Mouse (Mus musculus) heart, adult 2 months (tissue): ENCODE measurements at regions not wholly inside any gene's neighbourhood (a gene's known extent, or its start where the extent isn't known, plus 50 kb on each side); places are given as distances from the start of the nearest gene placed in this dataset.

Experiments used
- CTCF ChIP-seq: fragments of 200-600 bp; IDR thresholded peaks from 2 replicates; pipeline ENCODE4 v1.8.1; 2022; ENCODE audit warnings: antibody characterized with exemption, mild to moderate bottlenecking, moderate library complexity
- POLR2A ChIP-seq: fragments of 200-500 bp; IDR thresholded peaks from 2 replicates; pipeline ENCODE4 v1.6.1; 2011; ENCODE audit warnings: mild to moderate bottlenecking, low read depth, low read length, control low read depth; ENCODE audit not compliant: insufficient read depth

- TF ChIP-seq POLR2A, result no peak
- TF ChIP-seq CTCF, result no peak
Observed at GRCm38 (mm10) chr1:182686231-182686630, 62.7 kb downstream of the Ccdc185 start.
